Mouse (Mus musculus) mesoderm, embryonic 11.5 days (tissue): ENCODE data around the gene Ablim2.

Source experiments
- DNase-seq: peaks from one replicate; pipeline ENCODE4 v3.0.0-alpha.2; 2012; ENCODE audit warnings: low read depth, low spot score

Ablim2 gene

GRCm38 (mm10) chr5:35770246-35770645 is 12.6 kb downstream of the Ablim2 start:
- no peak for DNase-seq

GRCm38 (mm10) chr5:35770891-35771663 is 13.4 kb downstream of the Ablim2 start:
- DNase-seq, result no peak

- no peak for DNase-seq
These were observed 15.8 kb downstream of the Ablim2 start for GRCm38 (mm10) chr5:35773274-35774136.

GRCm38 (mm10) chr5:35774137-35774424 is 16.4 kb downstream of the Ablim2 start:
- DNase-seq, result no peak

GRCm38 (mm10) chr5:35781116-35781515 is 23.4 kb downstream of the Ablim2 start:
- DNase-seq, result no peak

GRCm38 (mm10) chr5:35782648-35783180 is 25.0 kb downstream of the Ablim2 start:
- no peak for DNase-seq

GRCm38 (mm10) chr5:35785853-35786252 is 28.2 kb downstream of the Ablim2 start:
- DNase-seq, result no peak

GRCm38 (mm10) chr5:35787847-35788246 is 30.2 kb downstream of the Ablim2 start:
- DNase-seq, result no peak

- DNase-seq, result no peak
These were observed 31.0 kb downstream of the Ablim2 start for GRCm38 (mm10) chr5:35788719-35789118.

- DNase-seq, result no peak
These were observed 32.0 kb downstream of the Ablim2 start for GRCm38 (mm10) chr5:35789697-35790096.

GRCm38 (mm10) chr5:35790387-35791065 is 32.8 kb downstream of the Ablim2 start:
- DNase-seq, result no peak

GRCm38 (mm10) chr5:35793971-35794370 is 36.3 kb downstream of the Ablim2 start:
- DNase-seq, result no peak

- no peak for DNase-seq
These were observed 37.3 kb downstream of the Ablim2 start for GRCm38 (mm10) chr5:35794942-35795341.

GRCm38 (mm10) chr5:35795481-35796048 is 37.9 kb downstream of the Ablim2 start:
- DNase-seq, result peak; percentile 78

- DNase-seq, result no peak
These were observed 38.5 kb downstream of the Ablim2 start for GRCm38 (mm10) chr5:35796136-35796535.

GRCm38 (mm10) chr5:35799090-35799489 is 41.4 kb downstream of the Ablim2 start:
- DNase-seq, result no peak

GRCm38 (mm10) chr5:35803416-35803815 is 45.7 kb downstream of the Ablim2 start:
- DNase-seq, result no peak

GRCm38 (mm10) chr5:35804685-35805084 is 47.0 kb downstream of the Ablim2 start:
- DNase-seq, result no peak

- no peak for DNase-seq
These were observed 47.5 kb downstream of the Ablim2 start for GRCm38 (mm10) chr5:35805209-35805608.

GRCm38 (mm10) chr5:35807018-35807417 is 49.3 kb downstream of the Ablim2 start:
- DNase-seq, result no peak

GRCm38 (mm10) chr5:35810526-35810925 is 52.8 kb downstream of the Ablim2 start:
- no peak for DNase-seq
